Mouse (Mus musculus): ENCODE results near the gene Riox1. TPM values are rescaled to one million over a fixed set of nuclear protein-coding genes. Genes with fewer than 3 reads are reported as not detected.
"Not testable (repeated sequence)": the region's sequence is repeated elsewhere in the genome, so short reads cannot be mapped to it uniquely, and the experiment has no call there.

Riox1 gene
- polyA plus RNA-seq, 1 experiment from 2014 or later = 8.3 TPM

DNA sequence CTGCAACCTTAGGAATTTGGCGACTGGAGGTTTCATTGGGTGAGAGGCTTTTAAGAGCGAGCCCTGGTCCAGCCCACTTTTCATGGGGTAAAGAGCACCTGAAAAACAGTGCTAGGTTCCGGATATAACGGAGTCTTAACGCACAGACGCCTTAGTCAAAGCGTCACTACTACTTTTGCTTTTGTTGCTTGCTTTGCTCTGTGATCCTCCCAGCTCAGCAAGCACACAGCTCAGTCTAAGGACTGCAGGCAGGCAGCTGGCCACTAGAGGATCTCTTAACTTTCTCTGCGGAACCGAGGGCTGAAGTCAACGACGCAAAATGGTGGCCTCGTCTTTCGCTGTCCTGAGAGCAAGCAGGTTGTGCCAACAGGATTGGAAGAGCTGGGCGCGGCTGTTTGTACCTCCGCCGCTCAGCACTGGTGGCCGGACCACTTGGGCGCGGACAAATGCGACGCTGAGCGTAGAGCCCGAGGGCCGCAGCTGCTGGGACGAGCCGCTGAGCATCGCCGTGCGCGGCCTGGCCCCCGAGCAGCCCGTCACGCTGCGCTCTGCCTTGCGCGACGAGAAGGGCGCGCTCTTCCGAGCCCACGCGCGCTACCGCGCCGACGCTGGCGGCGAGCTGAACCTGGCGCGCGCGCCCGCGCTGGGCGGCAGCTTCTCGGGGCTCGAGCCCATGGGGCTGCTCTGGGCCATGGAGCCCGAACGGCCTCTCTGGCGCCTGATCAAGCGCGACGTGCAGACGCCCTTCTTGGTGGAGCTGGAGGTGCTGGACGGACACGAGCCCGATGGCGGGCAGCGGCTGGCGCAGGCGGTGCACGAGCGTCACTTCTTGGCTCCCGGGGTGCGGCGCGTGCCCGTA lies 37.4 kb downstream of the Riox1 start, which contains the start of gene Acot2:
TSS of gene Acot2 (plus strand) at position 279 of the 859 bp plus-strand sequence.
- under 1% methylated on average over 80 of the region's 80 CpGs for WGBS

DNA sequence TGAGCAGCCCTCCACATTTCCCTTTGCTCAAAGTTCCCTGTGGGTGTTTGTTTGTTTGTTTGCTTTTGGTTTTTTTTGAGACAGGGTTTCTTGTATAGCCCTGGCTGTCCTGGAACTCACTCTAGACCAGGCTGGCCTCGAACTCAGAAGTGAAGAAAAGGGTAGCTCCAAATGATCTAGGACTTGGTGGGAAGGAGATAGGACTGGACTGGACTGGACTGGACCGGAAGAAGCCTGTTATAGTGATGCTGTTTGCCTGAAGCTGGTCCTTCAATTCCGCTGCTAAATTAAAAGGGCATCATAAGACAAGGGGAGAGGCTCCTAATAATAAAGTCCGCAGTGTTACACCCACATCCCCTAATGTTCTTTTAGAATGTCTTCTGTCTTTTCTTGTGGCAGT lies 38.1 kb downstream of the Riox1 start:
- no peak for ATAC-seq (ENCODE audit: extremely low read depth, insufficient number of reproducible peaks, low FRiP score, low TSS enrichment)
- Histone ChIP-seq H3K4me3 (peak overlapping the region; percentile 71), H3K27me3 (replicated peaks) (no peaks in the 10 kb centered on the region), H3K27ac (replicated peaks) (peak overlapping the region; percentile 99), H3K9me3 (0 out of 2 replicates have a peak, but pooled peaks cover 5% of the 10 kb centered on the region), H3K9ac (peak overlapping the region; percentile 90), H3K36me3 (peaks cover 27% of the 10 kb centered on the region), H3K4me2 (peak overlapping the region; percentile 72), H3K4me1 (peaks cover 24% of the 10 kb centered on the region)
- WGBS = 65% methylated on average over 4 of the region's 4 CpGs

More for the DNA sequence above, 37.4 kb downstream of the Riox1 start, which contains the start of gene Acot2:
- ATAC-seq (ENCODE audit: extremely low read depth, insufficient number of reproducible peaks, low FRiP score, low TSS enrichment) = peak; percentile 73; the same call in 1 of the 2 replicates
- Histone ChIP-seq H3K27me3 (replicated peaks) (no peaks in the 10 kb centered on the region), H3K4me1 (peaks cover 24% of the 10 kb centered on the region), H3K36me3 (peaks cover 20% of the 10 kb centered on the region), H3K9me3 (0 out of 2 replicates have a peak, but pooled peaks cover 5% of the 10 kb centered on the region), H3K4me2 (peak within 1 kb of the TSS; percentile 72), H3K4me3 (peak within 1 kb of the TSS; percentile 71), H3K27ac (replicated peaks) (peak within 1 kb of the TSS; percentile 99), H3K9ac (peak within 1 kb of the TSS; percentile 90)

DNA sequence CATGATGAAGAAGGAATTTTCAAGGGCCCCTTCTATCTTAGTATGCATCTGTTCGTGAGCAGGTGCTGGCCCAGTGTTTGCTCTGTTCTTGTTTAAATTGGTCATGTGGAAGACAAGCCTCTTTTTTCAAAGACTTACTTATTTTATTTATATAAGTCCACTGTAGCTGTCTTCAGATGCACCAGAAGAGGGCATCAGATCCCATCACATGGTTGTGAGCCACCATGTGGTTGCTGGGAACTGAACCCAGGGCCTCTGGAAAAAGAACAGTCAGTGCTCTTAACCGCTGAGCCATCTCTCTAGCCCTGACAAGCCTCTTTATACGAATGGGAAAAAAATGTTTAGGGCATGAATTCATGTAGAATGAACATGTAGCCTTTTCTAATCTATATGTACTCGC lies 39.0 kb downstream of the Riox1 start:
- no peak for ATAC-seq (ENCODE audit: extremely low read depth, insufficient number of reproducible peaks, low FRiP score, low TSS enrichment)
- H3K9me3 ChIP-seq = 0 out of 2 replicates have a peak, but pooled peaks cover 5% of the 10 kb centered on the region
- peaks cover 36% of the 10 kb centered on the region for H3K36me3 ChIP-seq
- peak overlapping the region; percentile 72 for H3K4me2 ChIP-seq
- peak overlapping the region; percentile 71 for H3K4me3 ChIP-seq
- H3K4me1 ChIP-seq = peaks cover 24% of the 10 kb centered on the region
- no peak overlapping the region for H3K27ac ChIP-seq (replicated peaks)
- no peak overlapping the region for H3K9ac ChIP-seq
- WGBS = 91% methylated on average over 4 of the region's 4 CpGs
- no peaks in the 10 kb centered on the region for H3K27me3 ChIP-seq (replicated peaks)

DNA sequence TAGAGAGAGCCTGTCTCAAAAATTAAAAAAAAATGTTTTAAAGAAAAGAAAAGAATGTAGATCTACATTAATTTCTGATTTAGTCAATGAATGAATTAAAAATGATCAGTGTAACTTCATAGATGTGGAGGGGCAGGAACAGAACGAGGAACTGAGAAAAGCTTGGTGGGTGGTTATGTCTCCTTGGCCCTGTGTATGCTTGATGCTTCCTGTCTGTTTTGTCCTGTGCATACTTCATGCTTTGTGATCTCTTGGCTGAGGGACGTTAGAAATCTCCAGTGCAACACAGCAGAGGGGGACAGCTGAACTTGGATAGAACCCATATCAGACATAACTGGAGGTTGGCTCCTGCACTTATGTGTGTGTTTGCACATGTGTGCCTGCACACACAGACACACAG lies 46.8 kb downstream of the Riox1 start:
- Histone ChIP-seq H3K4me1 (peaks cover 29% of the 10 kb centered on the region), H3K27me3 (replicated peaks) (no peaks in the 10 kb centered on the region), H3K36me3 (peaks cover 22% of the 10 kb centered on the region), H3K9ac (no peak overlapping the region), H3K9me3 (peaks cover 11% of the 10 kb centered on the region), H3K27ac (replicated peaks) (no peak overlapping the region), H3K4me2 (no peak overlapping the region), H3K4me3 (no peak overlapping the region)
- ATAC-seq (ENCODE audit: extremely low read depth, insufficient number of reproducible peaks, low FRiP score, low TSS enrichment) = no peak
- WGBS = 58% methylated on average over 2 of the region's 2 CpGs

DNA sequence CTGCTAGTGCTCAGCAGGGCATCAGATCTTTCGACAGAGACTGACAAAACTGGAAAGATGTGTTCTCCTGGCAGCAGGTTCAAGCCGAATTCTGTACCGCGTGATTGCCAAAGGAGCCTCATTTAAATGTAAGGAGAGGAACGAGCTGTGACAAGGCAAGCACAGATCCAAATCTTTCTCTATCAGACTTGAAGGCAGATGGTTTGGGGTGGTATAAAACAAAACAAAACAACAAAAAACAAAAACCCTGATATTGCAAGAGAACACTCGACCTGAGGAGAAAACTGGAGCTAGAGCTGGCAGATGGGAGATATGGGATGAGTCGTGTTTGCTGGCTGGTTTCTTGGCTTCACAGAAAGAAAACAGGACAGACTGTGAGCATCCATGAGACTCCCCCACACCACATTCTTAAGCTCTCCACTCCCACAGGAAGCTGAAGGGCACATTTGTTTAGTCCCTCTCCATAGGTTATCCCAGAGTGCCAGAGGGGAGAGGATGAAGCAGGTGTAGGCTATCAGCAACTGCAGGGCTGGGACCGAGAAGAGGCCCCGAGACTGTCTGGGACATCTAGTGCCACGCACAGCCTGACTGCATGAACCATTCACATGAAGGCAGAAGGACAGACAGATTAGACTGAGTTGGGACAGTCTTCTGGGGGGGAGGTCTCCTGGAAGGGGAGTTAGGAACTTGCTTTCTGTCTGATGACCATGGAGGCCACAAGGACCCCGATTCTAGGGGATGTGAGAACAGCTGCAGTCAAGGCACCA lies 48.1 kb downstream of the Riox1 start:
- Histone ChIP-seq H3K36me3 (peaks cover 11% of the 10 kb centered on the region), H3K9me3 (peaks cover 18% of the 10 kb centered on the region), H3K4me1 (peaks cover 29% of the 10 kb centered on the region), H3K27me3 (replicated peaks) (no peaks in the 10 kb centered on the region), H3K27ac (replicated peaks) (peak overlapping the region; percentile 67), H3K4me3 (no peak overlapping the region), H3K9ac (no peak overlapping the region), H3K4me2 (no peak overlapping the region)
- 49% methylated on average over 11 of the region's 11 CpGs for WGBS
- no peak for ATAC-seq (ENCODE audit: extremely low read depth, insufficient number of reproducible peaks, low FRiP score, low TSS enrichment)

DNA sequence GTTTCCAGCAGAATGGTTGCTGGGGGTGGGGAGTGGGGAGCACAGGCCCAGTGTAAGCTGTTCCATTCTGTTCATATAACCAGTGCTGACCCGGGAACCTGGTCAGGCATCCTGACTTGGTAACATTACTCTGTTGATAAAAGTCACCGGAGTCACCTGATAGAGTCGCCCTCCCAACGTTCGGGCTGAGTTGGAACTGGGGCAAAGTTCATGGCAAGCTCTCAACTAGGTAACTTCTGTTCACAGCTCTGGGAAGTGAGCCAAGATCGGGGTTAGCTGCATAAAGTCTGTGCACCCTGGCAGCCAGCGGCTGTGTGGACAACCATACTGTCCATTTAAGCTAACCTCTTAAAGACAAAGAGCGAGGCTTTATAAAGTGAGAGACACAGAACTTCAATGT lies 48.8 kb downstream of the Riox1 start:
- H3K4me2 ChIP-seq = peak overlapping the region; percentile 42
- H3K4me1 ChIP-seq = peaks cover 29% of the 10 kb centered on the region
- not testable (repeated sequence) for H3K4me3 ChIP-seq; H3K27me3 ChIP-seq (replicated peaks); H3K36me3 ChIP-seq; H3K9ac ChIP-seq
- H3K9me3 ChIP-seq = peaks cover 18% of the 10 kb centered on the region
- peak; percentile 61; the same call in 1 of the 2 replicates for ATAC-seq (ENCODE audit: extremely low read depth, insufficient number of reproducible peaks, low FRiP score, low TSS enrichment)
- peak overlapping the region; percentile 76 for H3K27ac ChIP-seq (replicated peaks)
- WGBS = 20% methylated on average over 8 of the region's 8 CpGs

DNA sequence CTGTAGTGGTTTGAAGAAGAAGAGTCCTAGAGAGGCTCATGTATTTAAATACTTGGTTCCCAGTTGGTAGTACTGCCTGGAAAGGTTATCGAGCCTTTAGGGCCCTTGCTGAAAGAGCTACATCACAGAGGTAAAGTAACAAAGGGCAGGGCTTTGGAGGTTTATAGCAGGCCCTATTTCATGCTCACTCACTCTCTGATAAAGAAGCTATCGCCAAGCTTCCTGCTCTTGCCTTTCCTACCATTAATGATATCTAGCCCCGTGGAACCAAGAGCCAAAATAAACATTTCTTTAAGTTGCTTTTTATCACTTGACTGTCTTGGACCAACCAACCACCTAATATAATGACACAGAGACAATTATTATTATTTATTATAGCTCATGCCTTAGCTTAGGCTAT lies 50.0 kb downstream of the Riox1 start:
- Histone ChIP-seq H3K4me1 (peaks cover 29% of the 10 kb centered on the region), H3K4me3 (no peak overlapping the region), H3K27me3 (replicated peaks) (no peaks in the 10 kb centered on the region), H3K4me2 (no peak overlapping the region), H3K9me3 (peaks cover 18% of the 10 kb centered on the region), H3K36me3 (no peaks in the 10 kb centered on the region), H3K27ac (replicated peaks) (peak overlapping the region; percentile 76), H3K9ac (no peak overlapping the region)
- ATAC-seq (ENCODE audit: extremely low read depth, insufficient number of reproducible peaks, low FRiP score, low TSS enrichment) = no peak
- 44% methylated on average over 3 of the region's 3 CpGs for WGBS

Other genes with a start within 250 kb of the Riox1 start
- gene Papln, start 187.0 kb upstream of the Riox1 start, polyA plus RNA-seq (2015; fragmentation: Nextera tagmentation; extraction: Ambion mirVana) = 0.17 and 0.33 TPM in 2 replicates
- gene Numb, start 28.7 kb upstream of the Riox1 start, polyA plus RNA-seq (2015; fragmentation: Nextera tagmentation; extraction: Ambion mirVana) = 28.1 and 32.2 TPM in 2 replicates
- gene Heatr4, start 34.2 kb downstream of the Riox1 start, polyA plus RNA-seq (2015; fragmentation: Nextera tagmentation; extraction: Ambion mirVana) = not detected in 2 replicates
- gene Acot2, start 37.3 kb downstream of the Riox1 start, polyA plus RNA-seq (2015; fragmentation: Nextera tagmentation; extraction: Ambion mirVana) = 55.7 and 61.2 TPM in 2 replicates
- gene Acot1, start 58.9 kb downstream of the Riox1 start, polyA plus RNA-seq (2015; fragmentation: Nextera tagmentation; extraction: Ambion mirVana) = 20.8 and 22.4 TPM in 2 replicates
- 0.19 and 0.66 TPM in 2 replicates for gene Acot4, start 87.8 kb downstream of the Riox1 start, polyA plus RNA-seq (2015; fragmentation: Nextera tagmentation; extraction: Ambion mirVana)
- not detected in 2 replicates for gene Gm49366, start 88.3 kb downstream of the Riox1 start, polyA plus RNA-seq (2015; fragmentation: Nextera tagmentation; extraction: Ambion mirVana)
- gene Acot3, start 101.5 kb downstream of the Riox1 start, polyA plus RNA-seq (2015; fragmentation: Nextera tagmentation; extraction: Ambion mirVana) = 0.20 and 0.52 TPM in 2 replicates
- gene Acot5, start 118.7 kb downstream of the Riox1 start, polyA plus RNA-seq (2015; fragmentation: Nextera tagmentation; extraction: Ambion mirVana) = 0.14 TPM in 1 of 2 replicates, not detected in the other
- gene Acot6, start 150.0 kb downstream of the Riox1 start, polyA plus RNA-seq (2015; fragmentation: Nextera tagmentation; extraction: Ambion mirVana) = 0.71 and 0.74 TPM in 2 replicates
- gene Dnal1, start 163.8 kb downstream of the Riox1 start, polyA plus RNA-seq (2015; fragmentation: Nextera tagmentation; extraction: Ambion mirVana) = 2.2 and 2.6 TPM in 2 replicates
- gene Pnma1, start 197.9 kb downstream of the Riox1 start, polyA plus RNA-seq (2015; fragmentation: Nextera tagmentation; extraction: Ambion mirVana) = 0.48 and 0.65 TPM in 2 replicates

Measured in heart, embryonic 13.5 days (tissue).